Mouse (Mus musculus) 3134 (cell line): Measurements from ENCODE around the gene Gm49388.
A peak's percentile ranks its signal among the peaks of the same experiment; 100 is the strongest.

Source experiments
- DNase-seq: peaks from one replicate; pipeline ENCODE4 v3.0.0-alpha.2; 2011; ENCODE audit warnings: low spot score; ENCODE audit not compliant: insufficient read length; ENCODE audit errors: extremely low read depth

The Gm49388 gene

DNA sequence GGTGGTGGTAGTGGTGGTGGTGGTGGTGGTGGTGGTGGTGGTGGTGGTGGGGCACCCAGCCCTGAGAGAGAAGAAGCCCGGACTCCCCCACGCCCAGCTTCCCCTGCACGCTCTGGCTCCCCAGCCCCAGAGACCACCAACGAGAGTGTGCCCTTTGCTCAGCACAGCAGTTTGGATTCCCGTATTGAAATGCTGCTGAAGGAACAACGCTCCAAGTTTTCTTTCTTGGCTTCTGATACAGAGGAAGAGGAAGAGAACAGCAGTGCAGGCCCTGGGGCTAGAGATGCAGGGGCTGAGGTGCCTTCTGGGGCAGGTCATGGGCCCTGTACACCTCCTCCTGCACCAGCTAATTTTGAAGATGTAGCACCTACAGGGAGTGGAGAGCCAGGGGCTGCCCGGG is at the start of gene Gm49388:
Gene Gm49388, plus strand, starts transcription at position 301 of the 400 bp plus-strand sequence.
- no peak for DNase-seq

DNA sequence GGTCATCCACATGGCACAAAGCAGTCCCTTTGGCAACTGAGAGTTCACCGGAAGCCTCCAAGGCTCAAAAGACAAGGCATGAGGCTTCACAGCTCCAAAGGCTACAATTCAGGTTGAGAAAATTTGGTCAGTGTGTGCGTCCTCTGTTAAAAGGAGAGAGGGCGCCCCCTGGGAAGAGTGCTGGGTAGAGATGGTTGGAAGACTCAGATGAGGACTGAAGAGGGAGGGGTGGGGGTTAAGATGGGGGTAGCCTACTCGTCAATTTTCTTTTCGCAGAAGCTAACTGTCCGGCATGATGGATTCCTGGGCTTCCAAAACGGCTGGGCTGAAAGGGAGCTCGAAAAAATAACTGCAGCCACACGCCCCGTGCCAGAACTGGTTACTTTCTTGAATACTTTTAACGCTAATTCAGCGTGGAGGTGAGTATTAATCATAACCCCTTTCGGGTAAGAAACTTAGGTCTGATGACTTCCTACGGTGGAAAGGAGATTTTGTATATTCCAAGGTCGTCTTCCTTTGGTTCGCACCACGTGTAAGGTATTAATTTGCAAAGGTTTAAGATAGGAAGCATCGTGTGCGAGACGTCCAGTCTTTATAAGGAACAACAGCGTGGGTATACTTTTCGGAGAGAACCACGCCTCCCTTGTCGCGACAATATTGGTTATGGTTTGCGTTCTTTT is 40.9 kb upstream of the Gm49388 start, which contains the start of gene Fbxl19:
Gene Fbxl19, plus strand, starts transcription at position 178 of the 680 bp plus-strand sequence.
- DNase-seq: peak; percentile 48

DNA sequence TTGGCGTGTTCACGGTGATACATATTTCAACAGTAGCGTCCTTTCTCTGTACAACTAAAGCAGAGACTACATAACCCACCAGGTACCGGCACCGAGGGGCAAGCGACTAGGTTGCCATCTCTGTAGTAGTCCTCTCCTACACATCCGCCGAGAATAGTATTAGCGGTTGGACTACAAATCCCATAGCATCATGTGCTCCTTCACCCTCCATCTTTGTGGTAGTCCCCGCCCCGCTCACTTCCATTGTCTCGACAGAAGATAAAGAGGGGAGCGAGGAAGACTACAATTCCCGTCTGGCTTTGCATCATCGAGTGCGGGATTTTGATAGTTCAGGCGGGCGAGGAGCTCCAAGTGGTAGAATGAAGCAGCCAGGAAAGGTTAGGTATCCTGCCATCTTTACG is 40.2 kb upstream of the Gm49388 start:
- no peak for DNase-seq

- DNase-seq: peak; percentile 93
Measured at GRCm38 (mm10) chr7:127745652-127746493, 39.5 kb upstream of the Gm49388 start.

- DNase-seq: peak; percentile 44
Measured at GRCm38 (mm10) chr7:127746494-127747491, 38.6 kb upstream of the Gm49388 start.

DNA sequence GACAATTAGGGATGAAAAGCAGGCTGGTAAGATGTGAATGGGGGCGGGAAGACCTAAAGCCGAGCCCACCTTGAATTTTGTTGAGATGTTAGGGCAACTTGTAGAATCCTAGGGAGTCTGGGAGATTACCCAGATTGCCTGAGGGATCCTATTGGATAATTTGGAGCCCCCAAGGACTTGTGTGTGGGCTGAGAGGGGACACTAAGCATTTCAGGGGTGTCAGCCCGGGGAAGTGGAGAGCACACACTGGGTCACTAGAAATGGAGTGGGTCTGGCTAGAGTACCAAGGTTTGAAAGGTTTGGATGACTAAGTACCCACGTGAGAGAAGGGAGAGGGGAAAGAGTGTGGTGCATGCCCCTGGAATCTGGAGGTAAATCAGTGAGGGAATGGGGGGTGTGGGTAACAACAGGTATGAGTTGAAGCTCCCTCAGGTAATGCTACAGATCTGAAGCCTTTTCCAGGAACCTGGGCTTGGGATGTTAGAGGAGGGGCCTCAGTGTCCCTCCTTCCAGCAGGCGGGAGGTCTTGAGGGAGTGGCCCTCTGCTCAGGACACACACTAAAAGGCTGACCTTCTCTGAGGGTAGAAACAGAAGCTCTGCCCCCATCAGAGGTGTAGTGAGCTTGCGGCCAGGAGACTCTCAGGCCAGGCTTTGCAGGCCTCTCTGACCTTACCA is 37.7 kb upstream of the Gm49388 start:
- DNase-seq: no peak

GRCm38 (mm10) chr7:127748235-127748560 is 37.2 kb upstream of the Gm49388 start:
- no peak for DNase-seq

- DNase-seq: no peak
Measured at GRCm38 (mm10) chr7:127750131-127751127, 35.0 kb upstream of the Gm49388 start.

DNA sequence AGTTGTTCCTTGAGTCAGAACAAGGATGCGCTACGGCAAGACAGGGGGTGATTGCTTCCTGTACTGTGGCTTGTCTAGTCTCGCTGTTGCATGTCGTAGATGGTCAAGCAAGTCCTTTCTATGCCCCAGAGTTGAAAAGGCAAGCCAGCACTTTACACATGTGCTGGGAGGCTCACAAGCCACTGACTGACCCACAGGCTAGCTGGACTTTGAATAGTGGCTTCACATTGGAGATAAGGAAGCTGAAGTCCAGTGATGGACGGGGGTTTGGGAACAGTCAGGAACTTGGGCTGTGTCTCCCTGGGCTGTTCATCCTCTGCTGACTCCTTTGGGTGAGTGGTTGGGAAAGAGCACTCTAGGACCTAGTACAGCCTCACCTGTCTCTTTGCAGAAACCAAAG is 33.8 kb upstream of the Gm49388 start:
- DNase-seq: no peak

DNA sequence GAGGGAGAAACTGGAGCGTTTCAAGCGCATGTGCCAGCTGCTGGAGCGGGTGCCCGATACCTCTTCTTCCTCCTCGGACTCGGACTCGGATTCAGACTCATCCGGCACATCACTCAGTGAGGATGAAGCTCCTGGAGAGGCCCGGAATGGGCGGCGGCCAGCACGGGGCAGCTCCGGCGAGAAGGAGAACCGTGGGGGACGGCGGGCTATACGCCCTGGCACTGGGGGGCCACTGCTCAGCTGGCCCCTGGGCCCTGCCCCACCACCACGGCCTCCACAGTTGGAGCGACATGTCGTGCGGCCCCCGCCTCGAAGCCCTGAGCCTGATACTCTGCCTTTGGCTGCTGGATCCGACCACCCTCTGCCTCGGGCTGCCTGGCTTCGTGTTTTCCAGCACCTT is 33.3 kb upstream of the Gm49388 start:
- no peak for DNase-seq

GRCm38 (mm10) chr7:127753158-127753557 is 32.2 kb upstream of the Gm49388 start:
- no peak for DNase-seq

DNA sequence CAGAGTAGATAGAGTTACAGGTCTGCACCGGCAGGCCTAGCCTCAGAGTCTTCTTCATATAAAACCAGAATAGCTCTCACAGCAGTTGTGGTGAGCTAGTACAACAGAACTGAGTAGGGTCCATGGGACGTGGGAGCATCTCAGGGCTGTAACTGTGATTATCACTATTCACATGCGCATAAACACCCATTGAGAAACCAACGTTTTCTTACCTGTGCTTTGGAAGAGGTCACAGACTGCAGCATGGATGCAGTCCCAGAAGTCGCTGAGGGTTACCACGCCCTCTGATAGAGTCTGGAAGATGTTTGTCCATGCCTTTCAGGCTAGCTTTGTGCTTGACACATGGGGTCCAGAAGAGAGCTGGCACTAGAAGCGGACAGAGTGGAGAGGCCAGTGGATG is 31.7 kb upstream of the Gm49388 start:
- DNase-seq: no peak

DNA sequence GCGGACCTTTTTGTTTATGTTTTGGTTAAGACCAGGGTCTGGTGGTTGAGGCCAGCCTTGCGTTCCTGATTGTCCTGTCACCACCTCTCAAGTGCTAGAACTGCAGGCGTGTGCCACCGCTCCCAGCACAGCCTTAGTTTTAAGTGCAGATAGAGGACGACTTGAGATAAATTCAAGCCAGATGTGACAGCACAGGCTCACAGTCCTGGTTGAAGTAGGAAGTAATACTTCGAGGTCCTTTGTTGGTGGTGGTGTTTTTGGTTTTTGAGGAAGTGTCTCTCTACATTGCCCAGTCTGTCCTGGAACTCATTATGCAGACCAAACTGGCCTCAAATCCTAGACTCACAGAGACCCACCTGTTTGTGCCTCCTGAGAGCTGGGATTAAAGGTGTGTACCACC is 25.7 kb upstream of the Gm49388 start:
- DNase-seq: no peak

- DNase-seq: no peak
Measured at GRCm38 (mm10) chr7:127760478-127760877, 24.9 kb upstream of the Gm49388 start.

DNA sequence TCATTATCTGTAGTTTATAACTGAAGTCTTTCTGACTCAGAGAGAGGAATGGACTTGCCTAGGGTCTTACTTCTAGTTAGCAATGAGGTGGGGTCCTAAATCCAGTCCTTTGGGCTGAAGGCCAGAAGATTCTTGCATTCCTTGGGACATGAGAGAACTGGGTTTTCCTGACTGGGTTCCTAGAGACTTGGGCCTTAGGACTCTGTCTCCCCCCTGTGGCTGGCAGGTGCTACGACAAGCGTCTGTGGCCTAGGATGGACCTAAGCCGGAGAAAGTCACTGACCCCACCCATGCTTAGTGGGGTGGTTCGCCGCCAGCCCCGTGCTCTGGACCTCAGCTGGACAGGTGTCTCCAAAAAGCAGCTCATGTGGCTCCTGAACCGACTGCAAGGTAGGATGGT is 24.4 kb upstream of the Gm49388 start:
- DNase-seq: peak; percentile 48

DNA sequence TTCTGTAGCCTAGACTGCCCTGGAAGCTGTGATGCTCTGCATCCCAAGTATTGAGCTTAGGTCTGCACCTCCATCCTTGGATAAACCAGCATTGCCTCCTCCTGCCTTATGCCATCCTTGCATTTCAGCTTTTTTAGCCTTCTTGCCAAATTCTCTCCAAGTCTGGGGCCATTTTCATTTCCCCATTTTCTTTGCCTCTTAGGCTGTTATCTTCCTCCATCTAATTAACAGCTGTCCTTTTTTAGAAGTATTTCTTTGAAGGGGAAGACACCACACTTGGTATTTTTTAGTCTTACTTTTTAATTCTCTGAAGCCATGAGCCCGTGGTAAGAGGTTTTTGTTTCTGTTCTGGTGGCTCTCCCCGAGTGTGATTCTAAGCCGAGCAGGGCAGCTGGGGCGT is 21.8 kb upstream of the Gm49388 start:
- no peak for DNase-seq

- DNase-seq: no peak
Measured at GRCm38 (mm10) chr7:127765756-127766155, 19.7 kb upstream of the Gm49388 start.

DNA sequence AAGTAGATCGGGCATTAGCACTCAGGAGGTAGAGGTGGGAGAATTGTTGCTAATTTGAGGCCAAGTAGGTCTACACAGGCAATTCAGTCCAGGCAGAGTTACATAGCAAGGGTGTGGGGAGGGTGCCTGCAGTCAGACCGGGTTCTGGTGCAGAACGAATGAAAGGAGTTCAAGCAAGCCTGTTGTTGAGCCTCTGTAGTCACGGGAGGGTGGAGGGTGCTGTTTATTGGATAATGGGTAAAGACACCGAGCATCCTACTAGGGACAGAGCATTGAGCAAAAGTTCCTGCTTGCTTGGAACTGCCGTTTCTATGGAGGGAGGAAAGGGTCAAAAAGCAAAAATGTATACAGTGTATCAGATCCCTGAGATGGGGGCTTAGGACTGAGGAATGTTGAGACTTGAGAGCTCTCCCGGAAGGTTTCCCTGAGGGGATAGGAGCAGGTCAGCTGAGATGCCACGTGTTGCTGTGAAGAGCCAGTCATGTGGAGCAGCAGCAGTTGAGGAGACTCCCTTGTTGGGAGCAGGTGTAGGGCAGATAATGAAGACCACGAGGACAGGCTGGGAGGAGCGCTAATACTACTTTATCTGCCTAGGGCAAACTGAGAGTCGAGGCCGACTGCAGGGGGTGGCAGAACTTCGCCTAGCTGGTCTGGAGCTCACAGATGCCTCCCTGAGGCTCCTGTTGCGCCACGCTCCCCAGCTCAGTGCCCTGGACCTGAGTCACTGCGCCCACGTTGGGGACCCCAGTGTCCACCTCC is 18.4 kb upstream of the Gm49388 start:
- DNase-seq: no peak
